Mouse (Mus musculus): ENCODE data around the gene Vdr.

Gene Vdr

GRCm38 (mm10) chr15:97809942-97810341, 100.5 kb downstream of the Vdr start:
- Histone ChIP-seq H3K4me3 (replicated peaks; ENCODE audit: low read length) (no peak overlapping the region), H3K9me3 (ENCODE audit: low read length) (no peaks in the 10 kb centered on the region), H3K36me3 (ENCODE audit: insufficient read depth, low read length) (no peaks in the 10 kb centered on the region), H3K4me1 (replicated peaks; ENCODE audit: low read depth, low read length) (peaks cover 72% of the 10 kb centered on the region), H3K27me3 (ENCODE audit: insufficient read depth, low read length) (peaks cover 66% of the 10 kb centered on the region)
- TF ChIP-seq CTCF (conservative IDR thresholded peaks at IDR 0.05; ENCODE audit: low read length), result no peak
- TF ChIP-seq NANOG (IDR thresholded peaks at IDR 0.05; ENCODE audit: borderline replicate concordance, low read length), result no peak
- TF ChIP-seq POU5F1 (IDR thresholded peaks at IDR 0.05; ENCODE audit: borderline replicate concordance, low read length), result no peak

- no peaks in the 10 kb centered on the region for H3K36me3 ChIP-seq (ENCODE audit: insufficient read depth, low read length)
- peaks cover 66% of the 10 kb centered on the region for H3K4me1 ChIP-seq (replicated peaks; ENCODE audit: low read depth, low read length)
- peak overlapping the region; percentile 60 for H3K4me3 ChIP-seq (replicated peaks; ENCODE audit: low read length)
- peaks cover 61% of the 10 kb centered on the region for H3K27me3 ChIP-seq (ENCODE audit: insufficient read depth, low read length)
- TF ChIP-seq POU5F1 (IDR thresholded peaks at IDR 0.05; ENCODE audit: borderline replicate concordance, low read length), result no peak
- no peak for TF ChIP-seq NANOG (IDR thresholded peaks at IDR 0.05; ENCODE audit: borderline replicate concordance, low read length)
- TF ChIP-seq CTCF (conservative IDR thresholded peaks at IDR 0.05; ENCODE audit: low read length), result no peak
- H3K9me3 ChIP-seq (ENCODE audit: low read length), result no peaks in the 10 kb centered on the region
Observed at GRCm38 (mm10) chr15:97809206-97809605, 101.2 kb downstream of the Vdr start.

- TF ChIP-seq NANOG (IDR thresholded peaks at IDR 0.05; ENCODE audit: borderline replicate concordance, low read length) (no peak), CTCF (conservative IDR thresholded peaks at IDR 0.05; ENCODE audit: low read length) (no peak), POU5F1 (IDR thresholded peaks at IDR 0.05; ENCODE audit: borderline replicate concordance, low read length) (no peak)
- no peaks in the 10 kb centered on the region for H3K36me3 ChIP-seq (ENCODE audit: insufficient read depth, low read length)
- H3K27me3 ChIP-seq (ENCODE audit: insufficient read depth, low read length), result peaks cover 61% of the 10 kb centered on the region
- H3K4me3 ChIP-seq (replicated peaks; ENCODE audit: low read length), result peak overlapping the region; percentile 60
- H3K4me1 ChIP-seq (replicated peaks; ENCODE audit: low read depth, low read length), result peaks cover 60% of the 10 kb centered on the region
- no peaks in the 10 kb centered on the region for H3K9me3 ChIP-seq (ENCODE audit: low read length)
Observed at GRCm38 (mm10) chr15:97808532-97808931, 101.9 kb downstream of the Vdr start.

- H3K9me3 ChIP-seq (ENCODE audit: low read length), result no peaks in the 10 kb centered on the region
- TF ChIP-seq CTCF (conservative IDR thresholded peaks at IDR 0.05; ENCODE audit: low read length), result no peak
- TF ChIP-seq POU5F1 (IDR thresholded peaks at IDR 0.05; ENCODE audit: borderline replicate concordance, low read length), result no peak
- TF ChIP-seq NANOG (IDR thresholded peaks at IDR 0.05; ENCODE audit: borderline replicate concordance, low read length), result no peak
- peak overlapping the region; percentile 60 for H3K4me3 ChIP-seq (replicated peaks; ENCODE audit: low read length)
- H3K27me3 ChIP-seq (ENCODE audit: insufficient read depth, low read length), result peaks cover 61% of the 10 kb centered on the region
- H3K4me1 ChIP-seq (replicated peaks; ENCODE audit: low read depth, low read length), result peaks cover 56% of the 10 kb centered on the region
- no peaks in the 10 kb centered on the region for H3K36me3 ChIP-seq (ENCODE audit: insufficient read depth, low read length)
Observed at GRCm38 (mm10) chr15:97807867-97808266, 102.6 kb downstream of the Vdr start.
